Mouse (Mus musculus): ENCODE results near the gene Sco1. TPM values are rescaled to one million over a fixed set of nuclear protein-coding genes. Genes with fewer than 3 reads are reported as not detected.

Sco1 gene
- total and polyA plus RNA-seq, 3 experiments = 15.4 to 32.7 (median 20.4) TPM

- no peaks in the 10 kb centered on the region for H3K79me2 ChIP-seq (replicated peaks; ENCODE audit: control insufficient read depth, extremely low read depth, insufficient read depth, poor library complexity, severe bottlenecking)
- H3K27me3 ChIP-seq (replicated peaks) = no peaks in the 10 kb centered on the region
- in situ Hi-C loops (cut with MboI; ENCODE audit: low pct_ligation_motif_present, low pct_unique_long_range_greater_than_20kb, low sequenced_read_pairs) (no loop called here), dilution Hi-C loops (cut with MboI; ENCODE audit: extremely low pct_ligation_motif_present, extremely low pct_unique_long_range_greater_than_20kb, low sequenced_read_pairs) (no loop called here)
- H3K36me3 ChIP-seq (replicated peaks in 1 of 2; ENCODE audit: control insufficient read depth in 1 of 2, insufficient read depth in 1 of 2, low read length in 1 of 2) = peaks cover 0 to 5% of the 10 kb centered on the region in 2 experiments
- TF ChIP-seq UBTF (IDR thresholded peaks at IDR 0.05; ENCODE audit: low read depth, low read length) (no peak), MAFK (IDR thresholded peaks at IDR 0.05; ENCODE audit: insufficient replicate concordance, low read length) (no peak), ZKSCAN1 (IDR thresholded peaks at IDR 0.05; ENCODE audit: borderline replicate concordance, low read depth, low read length) (no peak), PAX5 (IDR thresholded peaks at IDR 0.05; ENCODE audit: low read length) (no peak), ZMIZ1 (IDR thresholded peaks at IDR 0.05; ENCODE audit: low read depth, low read length) (no peak), JUN (IDR thresholded peaks at IDR 0.05; ENCODE audit: insufficient read depth, low read depth, low read length) (no peak)
- 0 out of 4 replicates have a peak, but pooled peaks cover 0 to 2% of the 10 kb centered on the region in 2 experiments for H3K4me1 ChIP-seq (ENCODE audit: control insufficient read depth in 1 of 2, insufficient read depth in 2 of 2)
- DNase-seq (ENCODE audit: extremely low read depth) = no peak
- H3K9me3 ChIP-seq (replicated peaks; ENCODE audit: low read length) = no peaks in the 10 kb centered on the region
- H3K27ac ChIP-seq (ENCODE audit: insufficient read depth, low read depth) = no peak overlapping the region
- H3K9ac ChIP-seq (ENCODE audit: insufficient read depth, low read depth) = no peak overlapping the region
- H3K4me3 ChIP-seq (replicated peaks in 1 of 3; ENCODE audit: low read depth in 2 of 3, low read length in 2 of 3, poor library complexity in 1 of 3) = no peak overlapping the region
- H3K4me2 ChIP-seq (ENCODE audit: insufficient read depth, low read depth, poor library complexity, severe bottlenecking) = no peak overlapping the region
Measured at GRCm38 (mm10) chr11:67031603-67031915, 20.9 kb upstream of the Sco1 start.

GRCm38 (mm10) chr11:67034775-67035485 lies 17.5 kb upstream of the Sco1 start:
- Histone ChIP-seq H3K27me3 (replicated peaks) (no peaks in the 10 kb centered on the region), H3K9me3 (replicated peaks; ENCODE audit: low read length) (no peaks in the 10 kb centered on the region), H3K4me1 (ENCODE audit: control insufficient read depth in 1 of 2, insufficient read depth in 2 of 2) (0 out of 4 replicates have a peak, but pooled peaks cover 0 to 2% of the 10 kb centered on the region in 2 experiments), H3K36me3 (replicated peaks in 1 of 2; ENCODE audit: control insufficient read depth in 1 of 2, insufficient read depth in 1 of 2, low read length in 1 of 2) (peaks cover 21 to 34% of the 10 kb centered on the region in 2 experiments), H3K4me3 (replicated peaks in 1 of 3; ENCODE audit: low read depth in 2 of 3, low read length in 2 of 3, poor library complexity in 1 of 3) (no peak overlapping the region), H3K79me2 (replicated peaks; ENCODE audit: control insufficient read depth, extremely low read depth, insufficient read depth, poor library complexity, severe bottlenecking) (no peaks in the 10 kb centered on the region), H3K4me2 (ENCODE audit: insufficient read depth, low read depth, poor library complexity, severe bottlenecking) (no peak overlapping the region), H3K9ac (ENCODE audit: insufficient read depth, low read depth) (no peak overlapping the region), H3K27ac (ENCODE audit: insufficient read depth, low read depth) (no peak overlapping the region)
- TF ChIP-seq KAT2A (IDR thresholded peaks at IDR 0.05; ENCODE audit: insufficient replicate concordance, low read length) = no peak
- no peak for TF ChIP-seq USF1 (IDR thresholded peaks at IDR 0.05; ENCODE audit: low read depth, low read length)
- no peak for TF ChIP-seq EP300 (IDR thresholded peaks at IDR 0.05; ENCODE audit: low read length)
- no peak for TF ChIP-seq ELF1 (IDR thresholded peaks at IDR 0.05; ENCODE audit: low read depth, low read length)
- TF ChIP-seq CHD1 (IDR thresholded peaks at IDR 0.05; ENCODE audit: low read depth, low read length) = no peak
- no peak for TF ChIP-seq JUN (IDR thresholded peaks at IDR 0.05; ENCODE audit: insufficient read depth, low read depth, low read length)
- no peak for TF ChIP-seq RCOR1 (conservative IDR thresholded peaks at IDR 0.05; ENCODE audit: low read depth, low read length)
- no peak for TF ChIP-seq ZC3H11A (IDR thresholded peaks at IDR 0.05; ENCODE audit: low read depth, low read length)
- no peak for TF ChIP-seq MXI1 (IDR thresholded peaks at IDR 0.05; ENCODE audit: low read depth, low read length)
- DNase-seq (ENCODE audit: extremely low read depth) = no peak
- in situ Hi-C loops (cut with MboI; ENCODE audit: low pct_ligation_motif_present, low pct_unique_long_range_greater_than_20kb, low sequenced_read_pairs) = no loop called here
- dilution Hi-C loops (cut with MboI; ENCODE audit: extremely low pct_ligation_motif_present, extremely low pct_unique_long_range_greater_than_20kb, low sequenced_read_pairs) = no loop called here
